Mouse (Mus musculus) small intestine, adult 2 months (tissue): ENCODE data around the gene Fstl3.

Source experiments
- CTCF ChIP-seq: fragments of 200-500 bp; IDR thresholded peaks from 2 replicates; pipeline ENCODE4 v1.5.1; 2012; ENCODE audit warnings: low read depth, mild to moderate bottlenecking, control low read depth, inconsistent platforms, low read length, moderate library complexity, mixed read lengths; ENCODE audit not compliant: insufficient replicate concordance, insufficient read length; ENCODE audit errors: extremely low read depth
- POLR2A ChIP-seq: fragments of 200-500 bp; IDR thresholded peaks from 2 replicates; pipeline ENCODE4 v1.6.1; 2012; ENCODE audit warnings: low read depth, mild to moderate bottlenecking, control low read depth, inconsistent platforms, low read length, moderate library complexity

DNA sequence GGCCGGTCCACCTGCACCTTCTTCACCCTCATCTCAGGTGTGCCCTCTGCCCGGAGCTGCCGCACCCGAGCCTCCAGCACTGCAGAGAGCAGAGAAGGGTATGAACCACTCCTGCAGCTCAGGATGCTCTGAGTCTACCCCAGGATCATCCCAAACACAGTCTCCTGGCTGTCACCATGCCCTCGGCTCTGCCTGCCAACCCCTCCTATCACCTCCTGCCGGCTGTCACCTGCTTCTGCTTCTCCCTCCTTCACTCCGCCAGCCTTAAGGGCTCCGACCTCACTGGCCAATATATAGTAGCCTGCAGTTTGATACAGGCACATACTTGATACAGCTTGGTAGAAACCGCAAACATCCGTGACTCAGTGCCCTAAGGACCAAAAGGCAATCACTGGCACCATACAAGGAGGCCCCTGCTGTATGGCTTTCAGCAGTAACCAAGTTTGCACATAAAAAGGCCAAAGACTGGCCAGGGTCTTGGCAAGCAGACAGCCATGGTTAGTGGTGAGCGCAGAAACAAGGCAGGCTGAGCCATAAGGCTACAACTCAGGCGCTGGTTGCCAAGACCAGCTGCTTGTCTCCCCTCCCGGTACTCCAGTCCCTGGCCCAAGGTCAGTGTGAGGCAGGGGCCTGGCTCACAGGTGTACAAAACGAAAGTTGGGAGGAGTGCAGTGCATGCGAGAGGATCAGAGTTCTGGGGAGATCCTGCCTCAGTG is 33.3 kb upstream of the Fstl3 start:
- TF ChIP-seq POLR2A (no peak), CTCF (no peak)
